Mouse (Mus musculus): ENCODE results near the gene Pik3cg. TPM values are rescaled to one million over a fixed set of nuclear protein-coding genes. Genes with fewer than 3 reads are reported as not detected.
"Not testable (repeated sequence)": the region's sequence is repeated elsewhere in the genome, so short reads cannot be mapped to it uniquely, and the experiment has no call there.

The Pik3cg gene
- total RNA-seq (2018; cell fraction: chromatin; rRNA removed): 100 to 1,000 TPM in 1 of 26 experiments, 10 to 100 TPM in 24, 1 to 10 TPM in 1; 3.7 to 101 (median 51.9) TPM
- total RNA-seq (2018; cell fraction: cytosol; rRNA removed): 10 to 100 TPM; 17.9 to 46.3 (median 30.7) TPM
- total RNA-seq (2018; cell fraction: nucleus; rRNA removed): 100 to 1,000 TPM in 1 of 26 experiments, 10 to 100 TPM in 25; 10.6 to 129 (median 43.1) TPM
- polyA plus RNA-seq (2018): 21.7 to 56.8 TPM (median 24.4 TPM) in 3 replicates

DNA sequence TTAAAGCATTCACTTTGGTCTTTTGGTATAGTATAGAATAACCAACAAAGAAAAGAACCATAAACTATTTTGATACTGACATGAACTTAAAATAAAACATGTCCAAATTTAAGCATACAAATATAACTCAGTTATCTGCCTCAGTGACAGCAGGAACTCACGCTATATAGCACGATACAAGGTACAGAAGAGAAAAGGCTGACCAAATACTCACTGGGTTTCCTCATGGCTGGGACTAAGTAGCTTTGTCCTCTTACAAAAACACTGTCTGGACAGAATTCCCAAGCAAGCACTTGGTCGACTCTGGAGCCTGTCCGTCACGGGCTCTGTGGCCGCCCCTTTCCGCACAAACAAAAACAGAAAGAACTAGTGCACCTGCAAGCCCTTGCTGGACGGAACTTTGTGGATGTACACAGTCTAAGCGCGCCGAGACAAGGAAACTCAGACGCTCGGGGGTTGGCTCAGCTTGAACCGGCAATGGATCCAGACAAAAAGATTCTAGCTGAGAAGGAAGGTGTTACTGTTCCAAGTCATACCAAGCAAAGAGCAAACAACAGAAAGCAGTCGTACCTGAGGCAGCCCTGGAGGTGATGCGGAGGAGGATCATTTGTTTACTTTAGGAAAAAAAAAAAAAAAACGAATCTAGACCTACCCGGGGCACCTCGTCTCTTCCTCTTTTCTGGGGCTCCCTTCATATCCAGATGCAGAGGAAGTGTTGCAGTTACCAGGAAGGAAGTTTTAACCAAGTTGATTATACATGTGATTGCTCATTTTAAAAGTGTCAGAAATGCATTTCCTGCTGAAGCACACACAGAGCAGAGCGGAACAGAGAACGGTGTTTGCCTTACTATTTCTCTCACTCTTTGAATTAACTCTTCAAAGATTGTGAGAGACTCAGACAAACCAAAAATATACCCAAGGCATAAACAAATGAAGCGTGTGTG lies at the start of gene Pik3cg:
Gene Pik3cg, minus strand, starts transcription at position 712 of the 944 bp plus-strand sequence.
- peak within 1 kb of the TSS; percentile 98 for H3K27ac ChIP-seq
- peak within 1 kb of the TSS; percentile 67 for H3K4me3 ChIP-seq (ENCODE audit: inconsistent target)
- H3K79me2 ChIP-seq (ENCODE audit: inconsistent target): peaks cover 47% of the 10 kb centered on the region
- peaks cover 23% of the 10 kb centered on the region; the same call in 1 of the 2 replicates for H3K36me3 ChIP-seq (ENCODE audit: inconsistent target)
- WGBS (ENCODE audit: missing documents): under 1% methylated on average over 22 of the region's 22 CpGs

DNA sequence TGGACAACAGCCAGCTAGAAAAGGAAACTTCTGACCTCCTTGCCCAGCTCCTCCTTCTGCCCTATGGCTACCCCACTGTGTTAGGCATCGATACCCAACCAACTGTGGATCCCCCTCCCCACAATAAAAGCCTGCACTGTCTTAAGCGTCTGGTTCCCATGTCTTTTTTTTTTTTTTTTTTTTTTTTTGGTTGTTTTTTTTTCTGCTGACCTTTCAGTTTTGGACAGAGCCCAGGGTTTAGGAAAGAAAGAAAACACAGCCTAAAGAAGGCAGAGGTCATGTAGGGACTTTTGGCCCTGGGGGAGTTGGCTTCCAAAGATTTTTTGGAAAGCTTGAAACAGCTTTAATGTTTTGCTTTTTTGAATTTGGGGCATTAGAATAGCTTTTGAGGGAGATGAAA lies 40.0 kb upstream of the Pik3cg start:
- Histone ChIP-seq H3K27ac (no peak overlapping the region), H3K79me2 (ENCODE audit: inconsistent target) (no peaks in the 10 kb centered on the region), H3K36me3 (ENCODE audit: inconsistent target) (no peaks in the 10 kb centered on the region), H3K4me3 (ENCODE audit: inconsistent target) (no peak overlapping the region)
- WGBS (ENCODE audit: missing documents): 88% methylated on average over 1 of the region's 2 CpGs

DNA sequence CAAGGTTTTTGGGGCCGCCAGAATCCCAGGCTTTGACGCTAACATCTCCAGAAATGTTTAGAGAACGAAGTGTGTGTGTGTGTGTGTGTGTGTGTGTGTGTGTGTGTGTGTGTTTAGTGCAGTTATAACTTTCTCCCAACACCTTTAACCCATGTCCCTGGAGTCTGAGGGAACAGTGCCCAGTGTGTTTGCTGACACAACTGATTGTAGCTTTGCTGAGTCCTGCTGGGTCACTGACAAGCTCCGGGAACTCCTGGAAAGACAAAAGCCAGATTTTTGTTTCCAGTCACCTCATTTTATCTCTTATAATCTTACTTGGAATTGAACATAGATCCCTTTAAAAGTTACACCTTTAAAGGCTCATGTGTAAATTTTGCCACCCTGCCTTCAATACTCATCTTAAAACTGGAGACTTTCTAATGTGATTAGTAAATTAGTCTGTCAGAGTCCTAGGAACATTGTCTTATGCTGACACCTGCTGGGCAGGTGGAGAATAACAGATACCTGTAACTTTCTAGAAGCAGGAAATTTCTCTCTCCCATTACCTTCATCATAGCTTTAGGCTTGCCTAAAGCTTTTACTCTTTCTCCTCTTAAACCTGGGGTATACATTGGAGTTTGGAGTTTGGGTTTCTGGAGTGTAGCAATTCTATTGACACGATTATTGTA lies 37.2 kb upstream of the Pik3cg start:
- Histone ChIP-seq H3K79me2 (ENCODE audit: inconsistent target) (no peaks in the 10 kb centered on the region), H3K36me3 (ENCODE audit: inconsistent target) (no peaks in the 10 kb centered on the region), H3K4me3 (ENCODE audit: inconsistent target) (no peak overlapping the region), H3K27ac (no peak overlapping the region)
- WGBS (ENCODE audit: missing documents): 79% methylated on average over 4 of the region's 5 CpGs

DNA sequence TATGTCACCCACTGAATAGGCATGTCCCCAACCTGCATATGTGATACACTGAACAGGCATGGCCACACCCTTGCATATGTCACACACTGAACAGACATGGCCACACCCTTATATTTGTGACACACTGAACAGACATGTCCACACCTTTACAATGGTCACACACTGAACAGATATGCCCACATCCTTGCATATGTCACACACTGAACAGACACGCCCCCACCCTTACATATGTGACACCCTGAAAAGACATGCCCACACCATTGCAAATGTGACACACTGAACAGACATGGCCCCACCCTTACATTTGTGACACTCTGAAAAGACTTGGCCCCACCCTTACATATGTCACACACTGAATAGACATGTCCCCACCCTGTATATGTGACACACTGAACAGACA lies 35.1 kb upstream of the Pik3cg start:
- WGBS (ENCODE audit: missing documents): 93% methylated on average over 1 of the region's 1 CpGs
- no peaks in the 10 kb centered on the region for H3K79me2 ChIP-seq (ENCODE audit: inconsistent target)

DNA sequence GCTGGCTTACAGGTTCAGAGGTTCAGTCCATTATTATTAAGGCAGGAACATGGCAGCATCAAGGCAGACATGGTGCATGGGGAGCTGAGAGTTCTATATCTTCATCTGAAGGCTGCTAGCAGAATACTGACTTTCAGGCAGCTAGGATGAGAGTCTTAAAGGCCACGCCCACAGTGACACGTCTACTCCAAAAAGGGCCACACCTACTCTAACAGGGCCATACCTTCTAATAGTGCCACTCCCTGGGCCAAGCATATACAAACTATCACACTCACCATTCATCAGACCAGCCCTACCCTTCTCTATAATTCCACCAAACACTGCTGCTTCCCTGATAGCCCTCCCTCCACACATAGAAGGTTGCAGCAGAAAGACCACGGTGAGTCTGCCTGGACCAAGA lies 30.7 kb upstream of the Pik3cg start:
- peak overlapping the region; percentile 77 for H3K27ac ChIP-seq
- not testable (repeated sequence) for H3K79me2 ChIP-seq (ENCODE audit: inconsistent target); H3K4me3 ChIP-seq (ENCODE audit: inconsistent target); H3K36me3 ChIP-seq (ENCODE audit: inconsistent target)
- 91% methylated on average over 3 of the region's 3 CpGs for WGBS (ENCODE audit: missing documents)

More for the DNA sequence above, 35.1 kb upstream of the Pik3cg start:
- Histone ChIP-seq H3K36me3 (ENCODE audit: inconsistent target) (no peaks in the 10 kb centered on the region), H3K27ac (no peak overlapping the region), H3K4me3 (ENCODE audit: inconsistent target) (no peak overlapping the region)

DNA sequence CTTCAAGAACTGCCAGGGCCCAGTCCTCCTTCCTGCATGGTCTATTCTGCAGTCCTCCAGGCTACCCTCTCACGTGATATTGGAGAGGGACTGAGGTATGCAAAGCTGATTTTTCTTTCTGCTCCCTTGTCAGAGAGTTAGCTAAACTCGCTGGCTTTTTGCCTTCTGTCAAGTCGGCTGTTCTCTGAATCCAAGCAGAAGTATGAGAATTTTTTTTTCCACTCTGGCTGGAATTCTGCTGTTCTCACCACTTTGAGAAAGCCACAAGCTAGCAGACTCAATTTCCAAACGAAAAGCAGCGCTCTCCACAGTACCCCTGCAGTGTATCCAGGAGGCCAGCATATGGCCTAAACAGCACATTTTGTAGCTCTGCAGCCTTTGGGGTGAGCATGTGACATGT lies 30.0 kb upstream of the Pik3cg start:
- 49% methylated on average over 5 of the region's 5 CpGs for WGBS (ENCODE audit: missing documents)
- Histone ChIP-seq H3K27ac (peak overlapping the region; percentile 77), H3K79me2 (ENCODE audit: inconsistent target) (no peaks in the 10 kb centered on the region), H3K36me3 (ENCODE audit: inconsistent target) (no peaks in the 10 kb centered on the region), H3K4me3 (ENCODE audit: inconsistent target) (no peak overlapping the region)

DNA sequence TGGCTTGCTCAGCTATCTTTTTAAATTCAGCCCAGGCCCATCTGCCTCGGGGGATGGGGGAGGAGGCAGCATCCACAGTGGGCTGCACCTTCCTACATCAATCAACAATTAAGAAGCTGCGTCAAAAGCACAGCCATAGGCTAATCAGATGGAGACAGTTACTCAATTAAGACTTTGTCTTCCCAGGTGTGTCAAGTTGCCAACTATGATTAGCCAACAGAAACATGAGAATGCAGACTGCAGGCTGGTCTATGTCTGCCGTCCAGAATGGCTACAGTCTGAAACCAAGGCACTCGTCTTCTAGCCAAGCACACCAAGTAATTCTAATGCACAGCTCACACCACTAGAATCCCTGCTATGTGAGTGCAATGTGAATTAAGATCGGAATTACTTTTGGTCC lies 29.4 kb upstream of the Pik3cg start:
- 79% methylated on average over 5 of the region's 5 CpGs for WGBS (ENCODE audit: missing documents)
- H3K27ac ChIP-seq: peak overlapping the region; percentile 77
- no peaks in the 10 kb centered on the region for H3K36me3 ChIP-seq (ENCODE audit: inconsistent target)
- no peak overlapping the region for H3K4me3 ChIP-seq (ENCODE audit: inconsistent target)
- no peaks in the 10 kb centered on the region for H3K79me2 ChIP-seq (ENCODE audit: inconsistent target)

DNA sequence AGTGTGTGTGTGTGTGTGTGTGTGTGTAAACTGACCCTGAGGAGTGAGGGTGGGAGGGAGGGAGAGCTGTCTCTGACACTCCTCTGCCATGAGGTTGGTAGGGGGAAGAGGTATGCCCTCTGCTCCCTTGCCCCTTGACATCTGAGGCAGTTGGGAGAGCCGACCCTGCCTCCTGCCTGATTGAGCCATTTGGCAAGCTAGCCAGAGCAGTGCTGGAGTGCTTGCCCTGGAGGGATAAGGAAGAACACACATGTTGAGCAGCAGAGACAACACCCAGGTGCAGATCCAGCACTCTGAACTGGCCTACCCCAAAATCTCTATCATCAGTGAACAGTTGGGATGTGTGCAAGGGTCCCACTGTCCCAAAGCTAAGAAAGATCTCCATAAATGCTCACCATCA lies 28.7 kb upstream of the Pik3cg start:
- 100% methylated on average over 1 of the region's 1 CpGs for WGBS (ENCODE audit: missing documents)
- Histone ChIP-seq H3K36me3 (ENCODE audit: inconsistent target) (no peaks in the 10 kb centered on the region), H3K4me3 (ENCODE audit: inconsistent target) (no peak overlapping the region), H3K27ac (no peak overlapping the region), H3K79me2 (ENCODE audit: inconsistent target) (no peaks in the 10 kb centered on the region)

DNA sequence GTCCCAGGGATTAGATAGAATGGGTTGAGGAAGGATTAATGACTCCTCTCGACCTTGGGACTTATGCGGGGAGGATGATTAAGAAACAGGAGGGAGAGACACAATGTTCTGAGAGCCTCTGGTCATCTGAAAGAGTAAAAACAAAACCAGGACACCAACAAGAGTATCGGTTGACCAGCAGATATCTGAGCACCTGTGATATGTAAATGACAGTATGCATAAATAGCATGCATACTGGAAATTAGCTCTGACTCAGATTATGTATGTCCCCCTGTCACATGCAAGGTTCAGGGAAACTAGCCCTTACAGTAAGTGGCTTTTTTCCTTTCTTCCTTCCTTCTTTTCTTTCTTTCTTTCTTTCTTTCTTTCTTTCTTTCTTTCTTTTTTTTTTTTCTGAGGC lies 28.0 kb upstream of the Pik3cg start:
- Histone ChIP-seq H3K4me3 (ENCODE audit: inconsistent target) (no peak overlapping the region), H3K27ac (no peak overlapping the region), H3K36me3 (ENCODE audit: inconsistent target) (no peaks in the 10 kb centered on the region), H3K79me2 (ENCODE audit: inconsistent target) (no peaks in the 10 kb centered on the region)
- 97% methylated on average over 3 of the region's 3 CpGs for WGBS (ENCODE audit: missing documents)

DNA sequence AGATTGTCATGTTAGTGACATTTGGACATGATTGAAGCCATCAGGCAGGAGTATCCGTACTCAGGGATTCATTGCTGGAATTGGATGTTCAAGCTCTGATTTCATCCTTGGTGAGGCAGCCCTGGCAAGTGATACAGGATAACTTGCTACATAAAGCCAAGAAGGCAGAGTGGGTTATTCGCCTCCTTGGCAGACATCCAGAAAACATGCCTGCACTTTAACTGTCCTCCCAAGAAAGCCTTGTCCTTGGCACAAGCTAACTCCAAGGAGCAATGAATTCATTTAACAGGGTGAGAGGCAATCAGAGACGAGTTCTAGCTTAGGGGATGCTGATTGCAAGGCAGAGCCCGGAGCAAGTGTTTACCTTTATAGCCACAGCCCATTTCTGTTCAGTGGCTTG lies 25.4 kb upstream of the Pik3cg start:
- Histone ChIP-seq H3K79me2 (ENCODE audit: inconsistent target) (no peaks in the 10 kb centered on the region), H3K4me3 (ENCODE audit: inconsistent target) (no peak overlapping the region), H3K27ac (no peak overlapping the region), H3K36me3 (ENCODE audit: inconsistent target) (no peaks in the 10 kb centered on the region)
- 77% methylated on average over 4 of the region's 4 CpGs for WGBS (ENCODE audit: missing documents)

DNA sequence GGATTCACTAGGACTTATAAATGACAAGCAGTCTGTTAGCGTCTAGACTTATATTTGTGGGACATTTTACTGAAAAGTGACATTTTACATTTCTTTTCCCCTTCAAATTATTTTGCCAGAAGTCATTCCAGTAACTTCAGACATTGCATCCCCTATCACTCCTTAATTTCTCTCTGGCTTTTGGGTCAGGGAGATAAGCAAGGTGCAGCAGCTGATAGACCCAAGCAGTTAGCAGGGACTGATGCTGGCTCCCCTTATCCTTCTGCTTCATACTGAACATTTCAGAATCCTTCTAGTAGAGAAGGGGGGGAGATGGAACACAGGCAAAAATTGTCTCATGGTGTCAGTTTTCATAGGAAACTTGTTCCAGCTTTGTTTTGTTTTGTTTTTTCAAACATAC lies 22.9 kb upstream of the Pik3cg start:
- Histone ChIP-seq H3K36me3 (ENCODE audit: inconsistent target) (no peaks in the 10 kb centered on the region), H3K79me2 (ENCODE audit: inconsistent target) (no peaks in the 10 kb centered on the region), H3K4me3 (ENCODE audit: inconsistent target) (no peak overlapping the region), H3K27ac (no peak overlapping the region)
- WGBS (ENCODE audit: missing documents): 100% methylated on average over 1 of the region's 1 CpGs

DNA sequence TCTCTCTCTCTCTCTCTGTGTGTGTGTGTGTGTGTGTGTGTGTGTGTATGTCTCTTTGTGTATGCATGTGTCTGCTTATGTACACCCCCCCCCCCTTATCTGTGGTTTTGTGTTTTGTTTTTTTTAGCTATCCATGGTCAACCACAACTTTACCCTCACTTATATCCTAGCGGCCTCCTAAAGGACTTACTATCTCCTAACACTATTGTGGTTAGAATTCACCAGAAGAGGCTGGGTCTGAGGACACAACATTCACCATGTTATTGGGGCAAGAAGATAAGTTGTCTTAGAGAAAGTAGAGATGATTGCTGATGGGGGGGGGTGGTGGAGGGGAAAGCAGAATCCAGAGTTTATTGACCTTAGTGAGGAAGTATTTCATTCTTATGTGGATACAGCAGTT lies 15.2 kb upstream of the Pik3cg start:
- no peaks in the 10 kb centered on the region for H3K79me2 ChIP-seq (ENCODE audit: inconsistent target)
- no peaks in the 10 kb centered on the region for H3K36me3 ChIP-seq (ENCODE audit: inconsistent target)
- 75% methylated on average over 1 of the region's 1 CpGs for WGBS (ENCODE audit: missing documents)
- H3K27ac ChIP-seq: no peak overlapping the region
- no peak overlapping the region for H3K4me3 ChIP-seq (ENCODE audit: inconsistent target)

DNA sequence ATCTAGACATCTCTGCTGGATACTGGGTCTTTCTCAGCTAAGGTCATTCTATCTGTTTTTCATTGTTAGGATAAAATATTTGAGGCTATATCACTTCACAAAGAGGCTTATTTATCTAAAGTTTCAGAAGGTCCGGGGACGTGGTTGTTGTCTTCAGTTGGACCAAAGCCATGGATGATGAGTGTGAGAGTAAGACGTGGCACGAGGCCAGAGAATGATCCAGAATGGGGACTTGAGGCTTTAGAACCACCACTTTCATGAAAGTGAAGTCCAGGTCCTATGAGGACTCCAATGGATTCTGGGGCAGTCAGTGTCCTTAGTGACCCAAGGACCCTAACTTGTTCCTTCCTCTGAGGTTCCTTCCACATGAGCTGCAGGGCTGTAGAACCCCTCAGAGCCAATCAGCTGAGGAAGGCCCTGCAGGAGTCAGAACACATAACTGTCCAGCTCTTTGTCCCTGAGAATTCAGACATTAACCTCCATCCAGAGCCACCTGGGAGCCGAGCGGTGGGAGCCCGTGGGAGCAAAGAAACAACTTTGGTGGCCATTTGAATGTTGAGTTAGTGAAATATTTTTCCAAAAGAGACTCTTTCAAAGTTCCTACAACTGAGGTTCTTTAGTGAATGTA lies 14.4 kb upstream of the Pik3cg start:
- 94% methylated on average over 7 of the region's 7 CpGs for WGBS (ENCODE audit: missing documents)
- H3K36me3 ChIP-seq (ENCODE audit: inconsistent target): no peaks in the 10 kb centered on the region

DNA sequence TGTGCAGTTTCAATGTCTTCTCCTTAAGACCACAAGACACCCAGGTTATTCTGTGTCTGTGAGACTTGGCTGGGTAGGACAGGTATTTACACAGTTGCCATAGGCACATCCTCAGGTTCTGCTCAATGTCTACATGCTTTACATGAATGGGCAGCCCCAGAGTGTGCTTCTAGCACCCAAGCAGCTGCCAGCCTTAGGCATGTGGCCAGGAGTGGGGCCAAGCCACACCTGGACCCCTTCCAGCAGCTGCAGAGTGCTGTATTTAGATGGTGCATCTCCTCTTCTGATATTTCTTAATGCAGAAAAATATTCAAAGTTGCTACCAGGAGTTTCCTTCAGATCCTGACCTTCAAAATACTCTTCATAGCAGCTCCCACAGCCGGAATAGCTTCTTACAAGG lies 11.9 kb upstream of the Pik3cg start:
- Histone ChIP-seq H3K79me2 (ENCODE audit: inconsistent target) (no peaks in the 10 kb centered on the region), H3K4me3 (ENCODE audit: inconsistent target) (no peak overlapping the region), H3K27ac (no peak overlapping the region), H3K36me3 (ENCODE audit: inconsistent target) (no peaks in the 10 kb centered on the region)
- WGBS (ENCODE audit: missing documents): 100% methylated on average over 1 of the region's 1 CpGs

More for the DNA sequence above, 14.4 kb upstream of the Pik3cg start:
- Histone ChIP-seq H3K4me3 (ENCODE audit: inconsistent target) (no peak overlapping the region), H3K79me2 (ENCODE audit: inconsistent target) (no peaks in the 10 kb centered on the region), H3K27ac (no peak overlapping the region)
